Mouse (Mus musculus) liver, embryonic 15.5 days (tissue): ENCODE results near the gene Wwtr1. TPM values are rescaled to one million over a fixed set of nuclear protein-coding genes. Genes with fewer than 3 reads are reported as not detected.

Experiments
- microRNA-seq: library from miRNA; unstranded; fragments of <30 nt; microRNA quantifications from one replicate; pipeline ENCODE4, GENCODE M21; 2016
- polyA plus RNA-seq: library from polyadenylated mRNA; unstranded; fragments of >200 nt; fragmentation: Nextera tagmentation; extraction: Ambion mirVana; gene quantifications from 2 replicates; pipeline ENCODE4 v1.2.1, GENCODE M21; 2015

Wwtr1 gene
- polyA plus RNA-seq, 1 experiment from 2014 or later: 1.5 TPM

Small RNAs within 50 kb of the gene (microRNA-seq; reads per million reads assigned to microRNA genes)
- gene Mir6377: not detected

Other genes starting within 250 kb of the Wwtr1 start
- gene Tm4sf4, start 150.6 kb downstream of the Wwtr1 start, polyA plus RNA-seq: 54.6 and 72.4 TPM in 2 replicates
- 23.4 and 28.4 TPM in 2 replicates for gene Commd2, start 75.8 kb upstream of the Wwtr1 start, polyA plus RNA-seq
- not detected in 2 replicates for gene Ankub1, start 116.9 kb upstream of the Wwtr1 start, polyA plus RNA-seq
- gene Rnf13, start 160.2 kb upstream of the Wwtr1 start, polyA plus RNA-seq: 37.0 and 39.8 TPM in 2 replicates